Mouse (Mus musculus) fat pad, adult 2 months (tissue): Measurements from ENCODE around the gene Hsdl1.
A peak's percentile ranks its signal among the peaks of the same experiment; 100 is the strongest.

Experiments used
- DNase-seq: peaks from one replicate; pipeline ENCODE4 v3.0.0-alpha.2; 2011; ENCODE audit warnings: low read depth, low spot score; ENCODE audit errors: extremely low read depth

The Hsdl1 gene

GRCm38 (mm10) chr8:119574437-119575365, at the start of gene Hsdl1, which contains the start of gene Dnaaf1:
Hsdl1 (minus strand) TSS chr8:119575183.
Dnaaf1 (plus strand) TSS chr8:119575235.
- no peak for DNase-seq

- no peak for DNase-seq
Observed at GRCm38 (mm10) chr8:119623744-119624143, 48.8 kb upstream of the Hsdl1 start.

GRCm38 (mm10) chr8:119623061-119623460, 48.1 kb upstream of the Hsdl1 start:
- no peak for DNase-seq

- DNase-seq, result no peak
Observed at GRCm38 (mm10) chr8:119622555-119622954, 47.6 kb upstream of the Hsdl1 start.

GRCm38 (mm10) chr8:119620848-119621465, 46.0 kb upstream of the Hsdl1 start:
- no peak for DNase-seq

- no peak for DNase-seq
Observed at GRCm38 (mm10) chr8:119620116-119620840, 45.3 kb upstream of the Hsdl1 start.

- DNase-seq, result no peak
Observed at GRCm38 (mm10) chr8:119618887-119619286, 43.9 kb upstream of the Hsdl1 start.

- DNase-seq, result no peak
Observed at GRCm38 (mm10) chr8:119617586-119617985, 42.6 kb upstream of the Hsdl1 start.

GRCm38 (mm10) chr8:119616811-119617210, 41.8 kb upstream of the Hsdl1 start:
- DNase-seq, result no peak

GRCm38 (mm10) chr8:119616358-119616757, 41.4 kb upstream of the Hsdl1 start:
- DNase-seq, result no peak

- DNase-seq, result no peak
Observed at GRCm38 (mm10) chr8:119615096-119615495, 40.1 kb upstream of the Hsdl1 start.

GRCm38 (mm10) chr8:119612471-119612870, 37.5 kb upstream of the Hsdl1 start, which contains the start of gene Adad2:
Adad2 (plus strand) TSS chr8:119612747.
- no peak for DNase-seq

- DNase-seq, result no peak
Observed at GRCm38 (mm10) chr8:119606224-119606623, 31.2 kb upstream of the Hsdl1 start.

GRCm38 (mm10) chr8:119604996-119605395, 30.0 kb upstream of the Hsdl1 start, which contains the start of gene Taf1c:
Taf1c (minus strand) TSS chr8:119605222.
- peak; percentile 37 for DNase-seq

- no peak for DNase-seq
Observed at GRCm38 (mm10) chr8:119604398-119604803, 29.4 kb upstream of the Hsdl1 start.

- DNase-seq, result no peak
Observed at GRCm38 (mm10) chr8:119603771-119604170, 28.8 kb upstream of the Hsdl1 start.

GRCm38 (mm10) chr8:119591456-119591855, 16.5 kb upstream of the Hsdl1 start:
- DNase-seq, result no peak

GRCm38 (mm10) chr8:119590348-119590747, 15.4 kb upstream of the Hsdl1 start:
- no peak for DNase-seq

GRCm38 (mm10) chr8:119588844-119589243, 13.9 kb upstream of the Hsdl1 start:
- no peak for DNase-seq

GRCm38 (mm10) chr8:119588321-119588720, 13.3 kb upstream of the Hsdl1 start:
- DNase-seq, result no peak

GRCm38 (mm10) chr8:119585901-119586300, 10.9 kb upstream of the Hsdl1 start:
- DNase-seq, result no peak
